Mouse (Mus musculus) midbrain, embryonic 13.5 days (tissue): ENCODE results near the gene Paox. TPM values are rescaled to one million over a fixed set of nuclear protein-coding genes. Genes with fewer than 3 reads are reported as not detected.

ENCODE experiments used
- ATAC-seq: fragments of 200-750 bp; cut with Nextera tagmentation; 2 replicates; pipeline ENCODE4 v1.8.0; 2017; ENCODE audit warnings: mild to moderate bottlenecking, moderate TSS enrichment, moderate library complexity
- H3K27ac ChIP-seq: fragments of 300-500 bp; sonication (generic); 2 replicates; pipeline ENCODE4 v1.5.1; 2015; ENCODE audit warnings: inconsistent platforms, mild to moderate bottlenecking, moderate library complexity
- H3K27me3 ChIP-seq: fragments of 300-500 bp; sonication (generic); 2 replicates; pipeline ENCODE4 v1.6.1; 2015; ENCODE audit warnings: mild to moderate bottlenecking, inconsistent platforms
- H3K36me3 ChIP-seq: fragments of 300-500 bp; sonication (generic); 2 replicates; pipeline ENCODE4 v1.6.1; 2015; ENCODE audit warnings: mild to moderate bottlenecking, inconsistent platforms
- H3K4me1 ChIP-seq: fragments of 300-500 bp; sonication (generic); replicated peaks from 2 replicates; pipeline ENCODE4 v1.6.1; 2015; ENCODE audit warnings: inconsistent platforms
- H3K4me2 ChIP-seq: fragments of 300-500 bp; sonication (generic); replicated peaks from 2 replicates; pipeline ENCODE4 v1.6.1; 2015; ENCODE audit warnings: moderate library complexity, mild to moderate bottlenecking, inconsistent platforms
- H3K4me3 ChIP-seq: fragments of 300-500 bp; sonication (generic); replicated peaks from 2 replicates; pipeline ENCODE4 v1.5.1; 2015; ENCODE audit warnings: mild to moderate bottlenecking, inconsistent platforms
- H3K9ac ChIP-seq: fragments of 300-500 bp; sonication (generic); replicated peaks from 2 replicates; pipeline ENCODE4 v1.6.1; 2015; ENCODE audit warnings: mild to moderate bottlenecking, inconsistent platforms
- H3K9me3 ChIP-seq: fragments of 300-500 bp; sonication (generic); 2 replicates; pipeline ENCODE4 v1.6.1; 2016; ENCODE audit warnings: mild to moderate bottlenecking, inconsistent platforms
- WGBS: fragments of 180-500 bp; shearing (Covaris S2); methylation state at CpG from one replicate; pipeline ENCODE4 v1.1.7; 2015; 5-methylcytosine and 5-hydroxymethylcytosine counted together
- polyA plus RNA-seq: library from polyadenylated mRNA; unstranded; fragments of >200 nt; fragmentation: Nextera tagmentation; extraction: Ambion mirVana; gene quantifications from 2 replicates; pipeline ENCODE4 v1.2.1, GENCODE M21; 2015

Paox gene
- polyA plus RNA-seq, 1 experiment from 2014 or later: 7.2 TPM

- Histone ChIP-seq H3K4me2 (no peak overlapping the region), H3K9me3 (no peaks in the 10 kb centered on the region), H3K4me3 (no peak overlapping the region), H3K9ac (no peak overlapping the region), H3K27ac (no peak overlapping the region), H3K36me3 (no peaks in the 10 kb centered on the region), H3K4me1 (no peaks in the 10 kb centered on the region), H3K27me3 (no peaks in the 10 kb centered on the region)
- 59% methylated on average over 1 of the region's 1 CpGs for WGBS
- ATAC-seq: no peak
These were observed 20.0 kb upstream of the Paox start for GRCm38 (mm10) chr7:140095556-140095955.

GRCm38 (mm10) chr7:140096055-140096454 is 19.5 kb upstream of the Paox start:
- Histone ChIP-seq H3K9me3 (no peaks in the 10 kb centered on the region), H3K9ac (no peak overlapping the region), H3K4me1 (peaks cover 1% of the 10 kb centered on the region; the same call in 1 of the 2 replicates), H3K27ac (no peak overlapping the region), H3K4me2 (no peak overlapping the region), H3K4me3 (no peak overlapping the region), H3K36me3 (no peaks in the 10 kb centered on the region), H3K27me3 (peaks cover 3% of the 10 kb centered on the region; the same call in 1 of the 2 replicates)
- ATAC-seq: no peak

- Histone ChIP-seq H3K36me3 (no peaks in the 10 kb centered on the region), H3K27me3 (peaks cover 15% of the 10 kb centered on the region), H3K4me2 (no peak overlapping the region), H3K9me3 (no peaks in the 10 kb centered on the region), H3K27ac (no peak overlapping the region), H3K4me1 (peaks cover 18% of the 10 kb centered on the region), H3K9ac (no peak overlapping the region), H3K4me3 (no peak overlapping the region)
- no peak for ATAC-seq
- 91% methylated on average over 1 of the region's 1 CpGs for WGBS
These were observed 17.1 kb upstream of the Paox start for GRCm38 (mm10) chr7:140098466-140098865.

- Histone ChIP-seq H3K9ac (peak overlapping the region; percentile 65), H3K36me3 (peaks cover 19% of the 10 kb centered on the region), H3K4me2 (peak overlapping the region; percentile 65), H3K4me3 (peak overlapping the region; percentile 39), H3K27ac (no peak overlapping the region), H3K9me3 (no peaks in the 10 kb centered on the region), H3K4me1 (peaks cover 18% of the 10 kb centered on the region), H3K27me3 (peaks cover 15% of the 10 kb centered on the region)
- WGBS: 72% methylated on average over 10 of the region's 10 CpGs
- ATAC-seq: peak; percentile 31; the same call in 1 of the 2 replicates
These were observed 14.1 kb upstream of the Paox start for GRCm38 (mm10) chr7:140101498-140101897.

GRCm38 (mm10) chr7:140101993-140102860 is 13.4 kb upstream of the Paox start, which contains the start of gene Fuom:
Gene Fuom, minus strand, starts transcription at chr7:140102441.
- Histone ChIP-seq H3K36me3 (peaks cover 24% of the 10 kb centered on the region), H3K27me3 (peaks cover 15% of the 10 kb centered on the region), H3K9me3 (no peaks in the 10 kb centered on the region), H3K4me2 (peak within 1 kb of the TSS; percentile 65), H3K27ac (no peak within 1 kb of the TSS), H3K4me3 (peak within 1 kb of the TSS; percentile 39), H3K4me1 (peaks cover 18% of the 10 kb centered on the region), H3K9ac (peak within 1 kb of the TSS; percentile 65)
- peak; percentile 87 for ATAC-seq
- WGBS: 2% methylated on average over 30 of the region's 30 CpGs

- no peak overlapping the region for H3K4me3 ChIP-seq
- no peak overlapping the region for H3K27ac ChIP-seq
- peaks cover 15% of the 10 kb centered on the region for H3K27me3 ChIP-seq
- H3K9ac ChIP-seq: no peak overlapping the region
- no peak overlapping the region for H3K4me2 ChIP-seq
- peaks cover 18% of the 10 kb centered on the region for H3K4me1 ChIP-seq
- H3K9me3 ChIP-seq: no peaks in the 10 kb centered on the region
- ATAC-seq: no peak
- WGBS: 86% methylated on average over 4 of the region's 4 CpGs
- H3K36me3 ChIP-seq: peaks cover 42% of the 10 kb centered on the region
These were observed 11.6 kb upstream of the Paox start for GRCm38 (mm10) chr7:140104009-140104408.

- no peak overlapping the region for H3K4me2 ChIP-seq
- H3K4me1 ChIP-seq: peaks cover 14% of the 10 kb centered on the region
- WGBS: 74% methylated on average over 3 of the region's 3 CpGs
- no peak for ATAC-seq
- H3K27ac ChIP-seq: no peak overlapping the region
- H3K9ac ChIP-seq: no peak overlapping the region
- H3K27me3 ChIP-seq: no peaks in the 10 kb centered on the region
- no peaks in the 10 kb centered on the region for H3K9me3 ChIP-seq
- peaks cover 60% of the 10 kb centered on the region for H3K36me3 ChIP-seq
- no peak overlapping the region for H3K4me3 ChIP-seq
These were observed 3.7 kb upstream of the Paox start for GRCm38 (mm10) chr7:140111943-140112342.

- H3K27me3 ChIP-seq: peaks cover 2% of the 10 kb centered on the region; the same call in 1 of the 2 replicates
- 4% methylated on average over 28 of the region's 28 CpGs for WGBS
- peak within 1 kb of the TSS; percentile 80 for H3K27ac ChIP-seq
- peak within 1 kb of the TSS; percentile 83 for H3K4me3 ChIP-seq
- no peaks in the 10 kb centered on the region for H3K9me3 ChIP-seq
- H3K4me2 ChIP-seq: peak within 1 kb of the TSS; percentile 90
- peak within 1 kb of the TSS; percentile 86 for H3K9ac ChIP-seq
- H3K4me1 ChIP-seq: peaks cover 17% of the 10 kb centered on the region
- H3K36me3 ChIP-seq: peaks cover 14% of the 10 kb centered on the region
- ATAC-seq: peak; percentile 96
These were observed 893 bp downstream of the Paox start, which contains the start of gene Echs1 for GRCm38 (mm10) chr7:140116329-140117054. Gene Echs1, minus strand, starts transcription at chr7:140116476.

- H3K4me3 ChIP-seq: no peak overlapping the region
- no peaks in the 10 kb centered on the region for H3K36me3 ChIP-seq
- ATAC-seq: no peak
- 92% methylated on average over 2 of the region's 2 CpGs for WGBS
- peaks cover 3% of the 10 kb centered on the region; the same call in 1 of the 2 replicates for H3K27me3 ChIP-seq
- H3K9ac ChIP-seq: no peak overlapping the region
- H3K4me1 ChIP-seq: peaks cover 16% of the 10 kb centered on the region
- no peak overlapping the region for H3K27ac ChIP-seq
- no peak overlapping the region for H3K4me2 ChIP-seq
- no peaks in the 10 kb centered on the region for H3K9me3 ChIP-seq
These were observed 4.9 kb downstream of the Paox start for GRCm38 (mm10) chr7:140120484-140120883.

- H3K27ac ChIP-seq: no peak overlapping the region
- no peak overlapping the region for H3K4me3 ChIP-seq
- H3K9ac ChIP-seq: no peak overlapping the region
- peaks cover 3% of the 10 kb centered on the region; the same call in 1 of the 2 replicates for H3K27me3 ChIP-seq
- no peaks in the 10 kb centered on the region for H3K36me3 ChIP-seq
- H3K9me3 ChIP-seq: no peaks in the 10 kb centered on the region
- H3K4me2 ChIP-seq: no peak overlapping the region
- 74% methylated on average over 13 of the region's 13 CpGs for WGBS
- no peak for ATAC-seq
- peaks cover 17% of the 10 kb centered on the region for H3K4me1 ChIP-seq
These were observed 5.8 kb downstream of the Paox start for GRCm38 (mm10) chr7:140121338-140121910.

- no peak overlapping the region for H3K4me3 ChIP-seq
- H3K4me1 ChIP-seq: peaks cover 13% of the 10 kb centered on the region
- no peak overlapping the region for H3K9ac ChIP-seq
- peaks cover 3% of the 10 kb centered on the region; the same call in 1 of the 2 replicates for H3K27me3 ChIP-seq
- no peak overlapping the region for H3K27ac ChIP-seq
- ATAC-seq: no peak
- WGBS: 36% methylated on average over 4 of the region's 4 CpGs
- H3K4me2 ChIP-seq: no peak overlapping the region
- no peaks in the 10 kb centered on the region for H3K9me3 ChIP-seq
- H3K36me3 ChIP-seq: no peaks in the 10 kb centered on the region
These were observed 7.2 kb downstream of the Paox start for GRCm38 (mm10) chr7:140122765-140123164.

- Histone ChIP-seq H3K4me3 (no peak overlapping the region), H3K9ac (no peak overlapping the region), H3K27me3 (peaks cover 3% of the 10 kb centered on the region; the same call in 1 of the 2 replicates), H3K4me2 (no peak overlapping the region), H3K9me3 (no peaks in the 10 kb centered on the region), H3K4me1 (peaks cover 13% of the 10 kb centered on the region), H3K27ac (no peak overlapping the region), H3K36me3 (no peaks in the 10 kb centered on the region)
- 98% methylated on average over 1 of the region's 1 CpGs for WGBS
- ATAC-seq: no peak
These were observed 8.8 kb downstream of the Paox start for GRCm38 (mm10) chr7:140124382-140124781.
